Mouse (Mus musculus) right cerebral cortex, postnatal 4 days (tissue): ENCODE data around the gene Rmnd5b.
"Not testable (repeated sequence)": the region's sequence is repeated elsewhere in the genome, so short reads cannot be mapped to it uniquely, and the experiment has no call there.

Experiments used
- DNase-seq: peaks from one replicate; pipeline ENCODE4 v3.0.0-alpha.2; 2022

Gene Rmnd5b

DNA sequence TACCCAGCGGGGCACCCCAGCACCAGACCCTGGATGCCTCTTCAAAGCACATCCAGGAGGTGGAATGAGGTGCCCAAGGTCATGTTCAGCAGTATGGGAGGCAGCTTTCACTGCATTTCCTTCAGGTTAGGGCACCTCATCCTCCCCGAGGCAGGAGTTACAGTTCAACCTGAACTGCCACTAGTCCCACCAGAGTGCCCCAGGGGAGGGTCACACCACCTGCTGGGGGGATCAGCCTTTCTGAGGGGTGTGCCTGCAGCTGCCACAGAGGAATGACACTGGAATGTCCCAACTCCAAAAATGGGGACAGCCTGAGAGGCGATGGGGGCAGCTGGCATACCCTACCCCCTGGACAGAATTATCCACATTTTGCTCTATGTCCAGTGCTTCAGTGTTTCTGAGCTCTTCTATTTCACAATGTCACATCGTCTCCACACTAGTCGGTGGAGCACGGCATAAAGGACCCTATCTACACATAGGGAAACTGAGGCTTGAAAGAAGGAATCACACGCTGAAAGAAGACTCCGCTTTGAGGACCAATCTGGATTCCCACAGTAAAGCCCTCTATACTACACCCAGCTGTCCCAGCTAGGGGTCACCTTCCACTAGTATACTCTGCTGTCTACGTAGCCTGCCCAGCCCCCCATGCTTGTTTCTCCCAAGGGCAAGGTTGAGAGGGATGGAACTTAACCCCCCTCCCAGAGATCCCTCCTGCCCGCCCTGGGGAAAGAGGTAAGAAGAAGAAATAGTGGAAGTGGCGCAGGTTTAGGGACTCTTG lies 13.6 kb upstream of the Rmnd5b start:
- DNase-seq, result no peak

DNA sequence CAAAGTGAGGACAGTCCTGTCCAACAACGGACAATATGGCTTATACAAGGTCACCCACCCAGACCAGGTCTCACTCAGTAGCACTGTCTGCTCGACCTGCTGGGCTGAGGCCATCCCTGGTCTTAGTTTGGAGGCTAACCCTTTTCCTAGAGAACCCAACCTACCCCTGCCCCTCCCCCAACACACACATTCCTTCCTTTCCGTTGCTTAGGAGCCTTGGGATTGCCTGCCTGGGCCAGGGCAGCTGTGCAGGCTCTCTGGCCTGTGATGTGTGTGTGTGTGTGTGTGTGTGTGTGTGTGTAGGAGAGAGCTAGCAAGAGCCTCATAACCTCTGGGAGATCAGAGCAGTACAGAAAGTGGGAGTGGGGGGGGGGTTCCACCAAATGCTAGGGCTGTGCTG lies 12.9 kb upstream of the Rmnd5b start:
- no peak for DNase-seq

DNA sequence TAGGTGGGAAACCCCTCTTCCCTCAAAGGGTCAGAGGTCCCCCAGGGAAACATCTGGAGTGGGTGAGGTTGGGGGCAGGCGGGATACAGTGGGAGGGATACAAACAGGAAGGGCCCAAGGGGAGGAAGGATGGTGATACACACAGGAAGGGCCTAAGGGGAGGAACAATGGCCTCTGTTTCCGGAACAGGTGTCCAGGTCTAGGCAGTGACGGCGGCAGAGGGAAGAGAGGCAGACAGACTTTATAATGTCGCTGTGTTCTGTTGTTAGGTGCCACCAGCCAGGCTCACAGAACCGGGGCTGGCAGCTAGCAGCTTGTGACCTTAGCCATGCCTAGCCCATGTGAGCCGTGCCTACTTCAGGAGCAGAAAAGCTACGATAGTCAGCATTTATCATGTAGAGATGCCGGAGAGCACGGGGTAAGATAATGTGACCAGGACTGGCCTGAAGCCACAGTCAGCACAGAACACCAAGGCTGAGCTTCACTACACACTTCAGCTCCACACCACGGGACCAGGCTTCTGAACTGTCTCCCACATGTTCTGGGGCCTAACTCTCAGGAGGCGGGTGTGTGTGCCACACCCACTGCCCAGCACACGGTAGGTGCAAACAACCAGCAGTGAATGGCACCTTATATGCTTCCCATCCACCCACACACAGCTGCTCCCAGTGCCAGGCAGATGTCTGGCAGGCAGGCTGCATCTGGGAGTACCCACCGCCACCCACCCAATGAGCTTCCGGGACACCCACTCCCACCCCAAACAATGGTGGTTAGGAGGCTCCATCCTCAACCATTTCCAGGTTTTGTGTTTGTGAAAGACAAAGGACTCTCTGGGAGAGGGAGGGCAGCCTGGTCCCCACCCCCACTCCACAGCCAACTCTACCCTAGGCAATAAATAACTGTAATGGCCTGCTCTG lies 11.3 kb upstream of the Rmnd5b start:
- no peak for DNase-seq

DNA sequence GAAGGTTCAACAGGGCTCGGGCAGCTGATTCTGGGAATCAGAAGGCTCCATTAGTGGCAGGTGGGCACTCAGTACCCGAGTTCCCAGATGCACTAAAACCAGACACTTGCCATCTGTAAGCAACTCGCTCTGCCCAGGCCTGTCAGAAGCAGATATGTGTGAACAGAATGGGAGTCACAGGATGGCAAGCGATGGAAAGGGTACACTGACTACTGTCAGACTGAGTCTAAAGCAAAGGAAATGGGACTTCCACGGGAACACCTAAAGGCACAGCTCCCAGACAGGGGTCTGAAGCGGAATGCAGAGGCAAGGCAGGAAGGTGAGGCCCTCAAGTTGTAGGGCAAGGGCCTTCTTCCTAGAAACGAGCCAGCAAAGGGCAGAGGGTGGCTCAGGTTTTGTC lies 10.5 kb upstream of the Rmnd5b start:
- DNase-seq, result no peak

DNA sequence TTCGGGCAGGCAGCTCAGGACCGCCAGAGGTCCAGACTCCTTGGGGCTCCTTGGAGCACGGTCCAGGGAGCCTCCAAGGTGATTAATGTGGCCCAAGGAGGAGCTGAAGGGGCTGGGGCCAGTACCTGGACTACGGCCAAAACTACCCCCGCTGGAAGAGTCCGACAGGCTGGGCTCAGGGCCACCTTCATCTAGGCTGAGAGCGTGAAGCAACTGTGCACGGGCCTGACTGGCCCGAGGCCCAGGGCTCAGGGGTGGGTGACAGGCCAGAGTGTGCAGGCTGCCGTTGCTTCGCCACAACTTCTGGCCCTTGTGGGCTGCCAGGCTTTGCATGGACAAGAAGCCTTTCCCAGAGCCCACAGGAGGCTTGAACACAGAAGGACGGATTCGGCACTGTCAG lies 9.6 kb upstream of the Rmnd5b start:
- DNase-seq, result no peak

DNA sequence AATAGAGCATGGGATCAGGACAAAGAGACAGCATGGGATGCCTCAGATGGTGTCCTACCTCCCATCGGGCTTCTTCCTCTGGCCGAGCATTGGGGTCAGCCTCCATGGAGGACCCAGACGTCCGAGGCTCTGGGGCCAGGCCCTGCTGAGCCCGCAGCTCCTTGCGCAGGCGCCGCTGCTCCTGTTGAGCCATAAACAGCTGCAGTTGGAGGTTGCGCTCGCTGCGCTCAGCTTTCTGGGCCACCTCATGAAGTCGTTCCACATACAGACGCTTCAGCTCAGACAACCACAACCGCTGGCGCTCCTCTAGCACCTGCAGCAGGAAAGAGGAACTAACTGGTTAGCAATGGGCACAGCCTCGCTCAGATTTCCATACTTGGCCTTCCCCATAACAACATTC lies 8.5 kb upstream of the Rmnd5b start:
- DNase-seq, result no peak

DNA sequence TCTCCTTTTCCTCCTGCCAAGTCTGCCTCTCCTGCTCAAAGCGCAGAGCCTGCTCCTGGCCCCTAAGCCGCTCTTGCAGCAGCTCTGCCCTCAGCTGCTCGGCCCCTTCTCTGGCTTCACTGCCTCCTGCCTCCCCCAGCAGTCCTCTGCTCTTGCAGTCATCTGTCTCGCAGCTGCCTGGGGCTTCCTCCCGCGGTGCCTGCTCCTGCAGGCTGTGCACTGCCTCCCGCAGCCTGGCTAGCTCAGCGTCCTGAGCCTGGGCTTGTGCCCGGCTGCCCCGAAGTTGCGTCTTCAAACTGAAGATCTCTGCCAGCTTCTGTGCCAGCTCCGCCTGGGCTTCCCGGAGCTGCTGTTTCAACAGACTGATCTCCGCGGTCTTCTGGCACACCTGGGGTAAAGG lies 8.1 kb upstream of the Rmnd5b start:
- DNase-seq, result no peak

DNA sequence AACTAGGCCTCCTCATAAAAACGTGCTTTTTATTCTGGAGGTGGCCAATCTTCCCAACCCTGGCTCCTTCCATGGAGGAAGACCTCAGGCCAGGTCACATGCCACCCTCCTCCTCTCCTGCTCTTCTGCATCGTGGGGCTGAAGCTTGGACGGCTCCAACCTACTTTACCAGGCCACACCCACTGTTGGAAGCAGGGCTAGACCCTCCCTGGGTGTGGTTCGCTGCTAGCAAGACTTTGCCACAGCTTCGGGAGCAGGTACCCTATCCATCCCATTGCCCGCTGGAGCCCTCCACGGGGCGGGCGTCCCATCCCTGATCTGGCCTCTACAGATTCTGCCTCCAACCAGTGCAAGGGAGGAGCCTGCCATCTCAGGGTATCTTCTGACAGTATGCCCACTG lies 7.5 kb upstream of the Rmnd5b start:
- DNase-seq, result no peak

DNA sequence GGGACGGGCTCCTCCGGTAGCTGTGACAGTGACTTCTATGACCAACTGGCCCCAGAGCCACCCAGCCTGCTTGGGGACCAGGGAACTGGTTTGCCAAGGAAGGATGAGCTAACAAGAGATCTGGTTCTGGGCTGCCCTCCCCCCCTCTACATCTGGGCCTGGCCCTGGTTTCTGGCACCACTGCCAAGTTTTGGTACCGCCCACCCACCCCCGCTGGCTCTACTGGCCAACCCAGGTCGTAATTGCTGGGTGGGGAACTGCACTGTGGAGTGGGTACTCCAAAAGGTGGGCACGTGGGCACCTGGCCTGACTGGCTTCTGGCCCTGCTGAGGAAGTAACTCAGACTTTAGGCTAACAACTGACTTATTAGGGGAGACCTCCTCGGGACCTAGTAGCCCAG lies 5.1 kb upstream of the Rmnd5b start:
- DNase-seq, result no peak

DNA sequence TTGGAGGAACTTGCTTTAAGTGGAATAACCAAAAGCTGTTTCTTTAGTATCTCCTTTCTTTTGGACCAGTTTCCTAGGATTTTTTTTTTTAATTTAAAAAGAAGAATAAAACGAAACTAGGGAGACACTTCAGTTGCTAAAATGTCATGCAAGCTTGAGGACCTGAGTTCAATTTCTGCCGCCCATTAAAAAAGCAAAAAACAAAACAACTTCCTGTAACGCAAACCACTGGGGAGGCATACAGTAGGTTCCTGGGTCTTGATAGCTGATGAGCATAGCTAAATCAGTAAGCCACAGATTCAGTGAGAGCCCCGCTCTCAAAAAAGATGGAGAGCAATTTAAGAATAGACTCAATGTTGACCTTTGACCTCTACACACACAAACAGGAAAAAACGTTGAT lies 2.8 kb upstream of the Rmnd5b start:
- no peak for DNase-seq

DNA sequence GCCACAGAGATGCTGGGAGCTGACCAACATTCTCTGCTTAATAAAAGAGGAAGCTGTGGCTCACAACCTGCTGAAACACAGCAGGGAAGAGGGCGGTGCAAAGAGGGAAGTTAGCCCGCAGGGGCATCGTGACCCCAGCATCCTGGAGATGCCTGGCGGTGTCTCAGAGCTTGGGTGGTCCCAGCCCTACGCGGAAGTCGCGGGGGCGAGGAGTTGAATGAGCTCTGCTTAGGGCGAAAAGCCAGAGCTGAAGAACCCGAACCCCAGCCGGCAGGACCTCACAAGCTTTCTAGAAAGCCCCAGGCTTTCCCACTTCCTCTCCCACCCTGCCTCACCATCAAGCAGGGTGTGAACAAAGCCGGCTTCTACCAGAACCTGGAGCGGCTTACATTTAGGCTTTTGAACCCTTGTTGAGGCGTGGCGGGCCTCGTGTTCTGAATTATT lies 2.3 kb upstream of the Rmnd5b start:
- no peak for DNase-seq

DNA sequence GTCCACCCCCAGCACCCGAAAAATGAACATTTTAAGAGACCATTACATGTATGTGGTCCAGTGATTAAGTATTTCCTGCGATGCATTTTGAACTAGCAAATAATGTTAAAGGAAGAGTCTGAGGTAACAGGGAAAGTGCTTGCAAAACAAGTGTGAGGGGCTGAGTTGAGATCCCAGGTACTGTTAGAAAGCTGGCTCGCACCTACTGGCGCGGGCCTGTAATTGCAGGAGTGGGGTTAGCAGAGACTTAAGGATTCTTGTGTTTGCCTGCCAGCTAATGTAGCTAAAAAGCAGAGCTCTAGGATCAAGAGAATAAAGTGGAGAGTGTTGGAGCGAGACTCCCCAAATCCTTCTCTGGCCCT lies 608 bp upstream of the Rmnd5b start:
- peak; percentile 28 for DNase-seq

DNA sequence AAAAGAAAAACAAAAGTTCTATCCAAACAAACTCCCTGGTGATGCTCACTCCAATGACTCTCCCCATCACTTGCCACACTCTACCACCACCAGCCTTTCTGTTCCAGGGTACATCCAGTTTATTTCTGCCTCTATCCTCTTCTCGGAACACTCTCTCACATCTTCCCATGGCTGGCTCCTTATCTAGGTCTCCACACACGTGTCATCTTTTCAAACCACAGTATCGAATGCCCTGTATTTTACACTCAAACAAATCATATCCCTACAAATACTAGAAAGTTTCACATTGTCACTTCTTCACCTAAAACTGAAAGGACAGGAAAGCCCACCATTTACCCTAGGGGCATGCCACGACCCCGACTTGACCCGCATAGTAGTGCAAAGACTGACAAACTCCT lies 570 bp downstream of the Rmnd5b start:
- no peak for DNase-seq

DNA sequence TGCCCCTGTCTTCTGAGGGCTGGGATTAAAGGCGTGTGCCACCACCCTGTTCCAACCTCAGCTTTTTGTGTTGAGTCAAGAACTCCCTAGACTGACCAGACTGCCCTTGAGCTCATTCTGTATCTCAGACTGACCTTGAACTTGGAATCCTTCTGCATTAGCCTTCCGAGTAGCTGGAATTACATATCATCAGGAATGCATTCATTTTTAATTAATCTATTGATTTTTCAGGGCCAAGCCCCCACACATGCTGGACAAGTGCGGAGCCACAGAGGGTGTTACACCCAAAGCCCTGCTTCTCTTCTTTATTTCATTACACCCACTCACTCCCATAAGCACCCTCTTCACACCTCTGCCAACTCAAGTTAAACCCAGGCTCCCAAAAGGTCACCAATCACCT lies 2.0 kb downstream of the Rmnd5b start:
- no peak for DNase-seq

DNA sequence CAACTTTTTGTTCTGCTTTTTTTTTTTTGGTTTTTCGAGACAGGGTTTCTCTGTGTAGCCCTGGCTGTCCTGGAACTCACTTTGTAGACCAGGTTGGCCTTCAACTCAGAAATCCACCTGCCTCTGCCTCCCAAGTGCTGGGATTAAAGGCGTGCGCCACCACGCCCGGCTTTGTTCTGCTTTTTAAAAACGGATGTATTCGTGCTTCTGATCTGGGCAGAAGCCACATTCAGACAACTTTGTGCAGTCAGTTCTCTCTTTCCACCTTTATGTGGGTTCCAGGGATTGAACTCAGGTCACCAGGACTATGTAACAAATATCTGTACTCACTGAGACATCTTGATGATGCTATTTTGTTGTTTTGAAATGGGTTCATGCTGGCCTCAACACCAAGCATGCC lies 2.5 kb downstream of the Rmnd5b start:
- not testable (repeated sequence) for DNase-seq

DNA sequence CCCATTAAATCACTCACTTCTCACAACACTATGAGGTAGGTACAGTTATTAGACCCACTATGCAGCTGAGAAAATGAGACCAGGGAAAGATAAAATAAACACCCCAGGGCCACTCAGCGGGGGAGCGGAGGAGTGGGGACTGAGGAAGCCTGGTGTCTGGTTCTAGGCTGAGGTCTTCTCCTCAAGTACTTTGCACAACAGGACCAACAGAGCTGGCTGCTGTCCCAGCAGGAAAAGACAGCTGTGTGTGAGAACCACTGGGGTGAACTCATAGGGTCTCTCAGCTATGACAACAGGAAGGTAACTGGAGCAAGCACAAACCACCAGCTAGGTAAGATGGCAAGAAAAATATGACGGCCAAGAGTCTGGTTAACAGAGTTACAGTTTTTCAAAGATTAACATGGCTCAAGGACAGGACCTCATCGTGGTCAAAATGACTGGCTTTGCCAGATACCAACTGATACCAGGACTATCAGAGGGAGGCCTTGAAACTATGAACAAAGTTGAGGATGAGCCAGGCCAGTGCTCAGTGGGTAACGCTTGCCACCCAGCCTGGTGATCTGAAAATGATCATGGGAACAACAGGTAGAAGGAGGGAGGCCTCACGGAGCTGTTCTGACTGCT lies 3.5 kb downstream of the Rmnd5b start:
- DNase-seq, result no peak

DNA sequence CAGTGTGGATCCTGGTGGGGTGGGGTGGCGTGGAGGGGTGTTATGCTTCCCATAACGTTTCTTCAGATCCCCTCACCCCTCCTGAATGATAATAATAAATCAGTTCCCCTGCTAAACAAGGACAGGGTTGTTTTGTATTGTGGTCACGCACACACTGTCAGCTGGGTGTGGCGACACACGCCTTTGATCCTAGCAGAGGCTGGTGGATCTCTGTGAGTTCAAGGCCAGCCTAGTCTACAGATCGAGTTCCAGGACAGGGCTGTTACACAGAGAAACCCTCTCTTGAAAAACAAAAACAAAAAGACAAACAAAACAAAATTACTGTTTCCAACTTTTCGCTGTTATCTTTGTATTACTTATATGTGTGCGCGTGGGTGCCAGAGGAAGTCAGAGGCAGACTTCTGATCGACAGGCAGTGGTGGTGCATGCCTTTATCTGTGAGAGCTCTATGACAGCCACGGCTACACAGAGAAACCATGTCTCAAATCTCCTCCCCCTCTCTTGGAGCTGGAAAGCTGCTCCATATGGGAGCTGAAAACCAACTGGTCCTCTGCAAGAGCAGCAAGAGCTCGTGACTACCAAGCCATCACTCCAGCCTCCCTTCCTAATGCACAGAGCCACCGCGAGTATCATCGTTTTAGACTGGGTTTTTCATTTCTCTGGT lies 5.9 kb downstream of the Rmnd5b start:
- no peak for DNase-seq

DNA sequence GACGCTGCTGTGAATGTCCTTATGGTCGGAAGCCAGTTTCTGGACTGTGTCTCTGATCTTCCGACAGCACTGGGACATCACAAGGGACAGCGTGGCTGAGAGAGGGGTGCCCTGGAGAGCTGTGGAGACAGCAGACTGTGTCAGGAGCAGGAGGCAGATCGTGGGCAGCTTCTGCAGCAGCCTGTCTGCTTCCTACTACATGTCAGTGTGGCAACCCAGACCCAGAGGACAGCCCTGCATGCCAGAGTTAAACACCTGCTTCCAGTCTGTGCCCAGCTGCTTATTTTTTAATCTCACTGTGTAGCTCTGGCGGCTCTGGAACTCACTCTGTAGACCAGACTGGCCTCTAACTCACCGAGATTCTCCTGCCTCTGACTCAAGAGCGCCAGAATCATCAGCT lies 7.8 kb downstream of the Rmnd5b start:
- no peak for DNase-seq

DNA sequence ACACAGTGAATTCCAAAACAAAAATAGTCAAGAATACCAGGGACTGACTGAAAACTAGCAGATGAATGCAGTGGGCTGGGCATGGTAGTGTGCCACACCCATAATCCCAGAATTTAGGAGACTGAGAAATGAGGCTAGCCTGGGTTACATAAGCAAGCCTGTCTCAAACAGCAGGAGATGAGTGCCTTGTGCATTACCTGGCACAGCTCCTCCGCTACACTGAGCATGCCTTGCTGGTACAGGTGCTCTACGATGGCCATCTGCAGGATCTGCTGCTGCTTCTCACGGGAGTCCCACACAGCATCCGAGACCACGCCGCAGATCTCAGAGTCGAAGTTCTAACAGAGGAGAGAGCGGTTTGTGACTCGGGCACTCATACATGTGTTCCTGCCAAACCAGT lies 8.3 kb downstream of the Rmnd5b start:
- no peak for DNase-seq

DNA sequence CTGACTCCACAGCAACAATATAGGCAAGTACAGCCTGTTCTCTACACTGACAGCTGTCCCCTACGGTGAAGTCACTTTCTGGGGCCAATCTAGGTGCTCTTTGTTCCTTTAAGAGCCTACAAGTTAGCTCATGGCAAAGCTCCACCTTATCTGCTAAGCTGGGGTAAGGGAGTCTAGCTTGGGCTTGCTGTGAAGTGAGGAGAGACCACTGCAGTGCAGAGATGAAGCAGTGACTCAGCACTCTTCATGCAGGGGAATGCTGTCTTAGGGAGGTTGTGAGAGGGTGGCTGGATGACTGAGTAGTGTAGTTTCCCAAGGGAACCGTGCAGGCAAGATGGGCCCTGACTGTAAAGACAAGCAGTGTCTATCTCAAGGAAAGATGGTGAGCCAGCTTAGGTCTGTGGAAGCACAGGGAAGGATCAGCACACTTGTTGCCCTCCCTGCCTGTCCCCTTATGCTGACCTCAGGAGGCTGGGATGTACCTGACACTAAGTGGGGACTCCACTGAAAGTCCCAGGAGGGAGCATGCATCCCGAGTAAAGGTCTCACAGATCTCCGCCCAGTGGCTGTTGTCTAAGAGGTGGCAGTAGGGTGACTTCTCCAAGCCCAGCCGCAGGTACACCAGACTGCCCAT lies 10.4 kb downstream of the Rmnd5b start:
- DNase-seq, result no peak

DNA sequence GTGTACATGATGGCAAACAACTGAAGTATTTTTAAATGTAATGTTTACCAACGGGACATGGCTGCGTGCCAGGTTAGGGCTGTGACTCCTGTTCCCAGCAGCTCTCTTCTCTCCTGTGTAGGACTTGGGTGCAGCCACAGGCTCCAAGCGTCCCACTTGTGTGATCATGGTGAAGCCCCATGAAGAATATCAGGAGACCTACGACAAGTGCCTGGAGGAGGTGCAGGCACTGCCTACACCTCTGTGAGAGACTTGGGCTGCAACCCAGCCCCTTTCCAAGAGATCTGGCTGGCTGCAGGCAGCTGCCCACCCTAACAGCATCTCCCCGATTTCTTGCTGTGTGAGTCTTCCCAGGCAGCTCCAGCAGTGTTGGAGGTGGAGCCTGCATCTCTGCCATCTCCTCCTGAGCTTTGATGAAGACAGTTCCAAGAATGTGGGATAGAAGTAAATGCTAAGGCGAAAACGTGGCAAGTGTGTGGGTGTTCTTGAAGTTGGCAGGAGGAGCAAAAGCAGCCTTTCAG lies 12.7 kb downstream of the Rmnd5b start:
- peak; percentile 32 for DNase-seq

DNA sequence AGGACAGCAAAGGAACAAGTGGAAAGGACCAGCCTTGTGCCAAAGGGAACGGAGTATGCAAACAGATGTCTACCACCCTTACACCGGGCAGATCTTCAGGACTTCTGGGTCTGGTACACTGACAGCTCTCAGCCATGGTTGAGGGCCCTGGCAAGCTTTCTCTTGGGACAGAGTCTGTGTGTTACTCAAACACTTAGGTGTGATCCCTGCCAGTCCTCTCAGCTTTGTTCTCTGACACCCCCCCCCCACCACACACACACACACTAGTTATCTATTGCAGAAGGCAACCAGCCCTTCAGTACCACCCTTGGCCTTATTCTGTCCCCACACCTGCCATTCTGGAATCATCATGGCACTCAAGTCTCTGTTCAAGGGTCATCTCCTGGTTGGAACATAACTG lies 13.9 kb downstream of the Rmnd5b start:
- DNase-seq, result no peak

DNA sequence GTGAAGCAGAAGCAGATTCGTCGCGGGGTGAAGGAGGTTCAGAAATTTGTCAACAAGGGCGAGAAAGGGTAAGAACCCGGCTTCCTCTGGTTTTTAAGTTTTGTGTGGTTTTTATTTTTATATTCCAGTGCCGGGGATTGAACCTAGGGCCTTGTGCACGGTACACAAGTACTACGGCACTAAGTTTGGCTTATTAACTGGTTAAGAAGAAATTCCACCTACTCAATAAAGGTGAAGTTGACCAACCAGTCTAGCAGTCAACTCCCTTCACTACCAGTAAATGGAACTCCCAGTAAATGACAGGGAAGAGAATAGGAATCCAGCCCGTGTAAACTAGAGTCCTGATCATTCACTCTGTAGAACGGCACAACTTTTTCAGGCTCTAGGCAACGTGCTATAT lies 15.6 kb downstream of the Rmnd5b start:
- no peak for DNase-seq
